Mouse (Mus musculus) splenic B cell, adult 2 months (primary cell): Measurements from ENCODE around the gene Zfp867.

ENCODE experiments used
- DNase-seq: peaks from one replicate; pipeline ENCODE4 v3.0.0-alpha.2; 2011; ENCODE audit warnings: low read depth, low spot score
- H3K27me3 ChIP-seq: 2 replicates; pipeline ENCODE4 v1.6.1; 2012; ENCODE audit warnings: mild to moderate bottlenecking, low read length, moderate library complexity, mixed read lengths; ENCODE audit not compliant: control insufficient read depth, poor library complexity, insufficient read depth, severe bottlenecking
- H3K36me3 ChIP-seq: 2 replicates; pipeline ENCODE4 v1.6.1; 2012; ENCODE audit warnings: mild to moderate bottlenecking, low read length, moderate library complexity, mixed read lengths; ENCODE audit not compliant: control insufficient read depth, poor library complexity, insufficient read depth, severe bottlenecking

The Zfp867 gene

DNA sequence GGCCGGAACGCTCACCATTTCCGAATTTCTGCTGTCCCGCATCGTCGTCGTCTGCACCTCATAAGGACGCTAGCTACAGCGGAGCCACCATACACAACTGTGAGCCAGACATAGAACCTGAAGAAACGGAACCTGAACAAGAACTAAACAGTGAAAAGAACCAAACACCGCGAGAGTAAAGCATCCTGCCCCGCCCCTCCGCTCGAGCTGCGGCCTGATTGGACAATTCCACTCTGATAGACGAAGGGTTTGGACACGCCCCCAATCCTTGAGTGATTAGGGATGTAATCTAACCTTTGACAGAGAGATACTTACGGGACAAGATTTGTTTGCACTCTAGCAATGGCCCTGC is at the start of gene Zfp867:
Zfp867 (minus strand) TSS at position 149 of the 352 bp plus-strand sequence.
- H3K36me3 ChIP-seq: 0 out of 2 replicates have a peak, but pooled peaks cover 2% of the 10 kb centered on the region
- DNase-seq: peak; percentile 90
- H3K27me3 ChIP-seq: no peaks in the 10 kb centered on the region

DNA sequence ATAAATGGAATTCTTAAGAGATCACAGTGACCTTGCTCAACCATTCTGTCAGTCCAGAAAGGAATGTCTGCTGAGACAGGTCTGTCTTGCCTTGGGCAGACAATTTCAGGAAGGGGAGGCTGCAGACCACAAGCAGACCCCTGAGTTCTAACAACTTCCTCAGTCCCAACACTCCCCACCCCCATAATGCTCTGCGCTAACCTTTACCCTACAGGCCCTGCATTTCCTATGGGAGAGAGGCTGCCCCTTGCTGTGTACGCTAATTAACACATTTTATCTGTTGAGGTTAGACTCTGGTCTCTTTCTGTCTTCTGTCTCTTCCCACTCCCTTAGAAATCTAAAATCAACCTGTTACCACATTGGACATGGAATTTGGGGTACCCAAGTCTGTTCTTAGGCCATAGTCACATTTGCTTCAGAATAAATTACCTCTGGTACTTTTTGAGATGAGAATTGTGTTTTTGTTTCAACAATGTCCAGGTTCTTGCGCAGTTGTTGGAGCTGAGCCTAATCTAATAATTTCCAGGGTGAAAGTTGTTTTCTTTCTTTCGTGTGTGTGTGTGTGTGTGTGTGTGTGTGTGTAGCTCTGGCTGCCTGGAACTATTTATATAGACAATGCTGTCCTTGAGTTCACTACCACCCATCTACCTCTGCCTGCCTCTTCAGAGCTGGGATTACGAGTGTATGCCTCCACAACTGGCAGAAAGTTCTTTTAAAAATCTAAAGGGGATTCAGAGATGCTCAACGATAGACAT is 47.6 kb upstream of the Zfp867 start:
- no peaks in the 10 kb centered on the region for H3K36me3 ChIP-seq
- H3K27me3 ChIP-seq: no peaks in the 10 kb centered on the region
- no peak for DNase-seq

DNA sequence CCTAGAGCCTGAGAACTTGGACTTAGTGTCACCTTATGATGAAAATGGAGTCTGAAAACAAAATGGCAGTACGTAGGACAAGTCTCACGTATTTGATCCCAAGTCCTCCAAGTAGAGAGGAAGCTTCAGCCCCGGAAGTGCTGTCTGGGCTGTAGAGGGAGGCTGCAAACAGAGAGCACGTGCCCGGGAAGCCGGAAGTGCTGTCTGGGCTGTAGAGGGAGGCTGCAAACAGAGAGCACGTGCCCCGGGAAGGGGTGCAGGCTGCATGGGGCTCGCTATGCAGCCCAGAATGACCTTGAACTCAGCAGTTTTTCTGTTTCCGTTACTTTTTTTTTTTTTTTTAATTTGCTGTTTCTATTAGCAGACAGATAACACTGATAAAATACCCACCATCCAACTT is 46.0 kb upstream of the Zfp867 start:
- H3K36me3 ChIP-seq: no peaks in the 10 kb centered on the region
- DNase-seq: no peak
- H3K27me3 ChIP-seq: no peaks in the 10 kb centered on the region

DNA sequence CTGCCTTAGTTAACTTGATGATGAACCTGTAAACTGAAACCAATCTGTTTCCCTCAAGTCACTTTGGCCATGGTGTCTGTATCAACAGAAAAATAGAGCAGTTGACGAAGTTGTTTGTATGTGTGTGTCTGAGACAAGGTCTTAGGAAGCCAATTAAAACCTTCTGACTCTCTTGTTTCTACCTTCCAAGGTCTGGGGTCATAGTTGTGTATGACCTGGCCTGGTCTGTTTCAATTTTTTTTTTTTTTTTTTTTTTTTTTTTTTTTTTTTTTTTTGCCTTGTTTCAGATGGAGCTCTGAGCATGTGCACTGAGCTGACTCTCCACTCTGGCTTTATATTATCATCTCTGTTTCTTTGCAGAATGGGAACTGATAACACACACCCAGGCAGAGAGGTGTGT is 45.2 kb upstream of the Zfp867 start:
- no peak for DNase-seq

DNA sequence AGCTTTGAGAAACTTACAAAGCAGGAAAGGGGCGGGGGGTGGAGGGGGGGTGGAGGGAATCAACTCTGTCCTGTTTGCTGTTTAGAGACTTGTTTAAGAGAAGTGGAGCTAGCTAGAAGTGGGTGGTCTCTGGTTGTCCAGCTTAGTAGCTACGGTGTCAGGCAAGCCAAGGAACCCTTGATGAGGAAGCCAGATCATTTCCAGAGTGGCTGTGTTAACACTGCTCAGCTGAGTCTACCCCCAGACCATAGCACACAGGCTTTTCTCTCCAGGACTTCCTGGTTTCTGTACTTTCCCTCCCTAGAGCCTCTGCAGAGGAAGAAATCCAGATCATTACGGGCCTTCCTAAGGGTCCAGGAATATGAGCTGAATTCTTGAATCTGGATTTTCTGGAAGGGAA is 42.5 kb upstream of the Zfp867 start:
- no peaks in the 10 kb centered on the region for H3K36me3 ChIP-seq
- DNase-seq: no peak
- H3K27me3 ChIP-seq: no peaks in the 10 kb centered on the region

More for the DNA sequence above, 45.2 kb upstream of the Zfp867 start:
- Histone ChIP-seq H3K27me3 (no peaks in the 10 kb centered on the region), H3K36me3 (no peaks in the 10 kb centered on the region)

DNA sequence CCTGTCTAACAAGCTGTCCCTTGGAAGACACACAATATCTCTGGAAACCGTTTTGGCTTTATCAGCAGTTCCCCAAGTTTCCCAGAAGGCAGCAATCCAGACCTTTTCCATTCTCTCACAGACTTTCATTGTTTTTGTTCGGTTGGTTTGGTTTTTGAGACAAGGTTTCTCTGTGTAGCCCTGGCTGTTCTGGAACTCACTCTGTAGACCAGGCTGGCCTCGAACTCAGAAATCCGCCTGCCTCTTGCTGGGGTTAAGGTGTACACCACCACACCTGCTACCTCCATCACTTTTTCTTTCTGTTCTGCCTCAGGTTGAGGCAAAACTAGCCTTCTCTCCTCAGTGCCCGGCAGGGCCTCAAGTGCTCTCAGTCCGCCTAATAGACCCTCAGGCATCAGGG is 42.1 kb upstream of the Zfp867 start:
- DNase-seq: no peak
- H3K36me3 ChIP-seq: no peaks in the 10 kb centered on the region
- no peaks in the 10 kb centered on the region for H3K27me3 ChIP-seq

DNA sequence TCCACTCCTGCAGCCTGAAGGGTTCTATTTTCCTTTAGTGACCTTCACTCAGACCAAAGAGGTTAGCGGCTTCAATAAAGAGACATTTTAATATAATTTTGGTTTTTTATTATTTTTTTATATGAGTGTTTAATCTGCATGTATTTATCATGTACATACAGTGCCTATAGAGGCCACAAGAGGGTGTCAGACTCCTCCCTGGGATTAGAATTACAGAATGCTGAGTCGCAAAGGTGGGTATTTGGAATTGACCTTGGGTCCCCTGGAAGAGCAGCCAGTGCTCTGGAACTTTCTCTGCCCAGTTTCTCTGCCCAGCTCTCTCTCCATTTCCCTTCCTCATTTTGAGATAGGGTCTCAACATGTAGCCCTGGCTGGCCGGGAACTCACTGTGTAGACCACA is 41.3 kb upstream of the Zfp867 start:
- Histone ChIP-seq H3K36me3 (no peaks in the 10 kb centered on the region), H3K27me3 (no peaks in the 10 kb centered on the region)
- no peak for DNase-seq

DNA sequence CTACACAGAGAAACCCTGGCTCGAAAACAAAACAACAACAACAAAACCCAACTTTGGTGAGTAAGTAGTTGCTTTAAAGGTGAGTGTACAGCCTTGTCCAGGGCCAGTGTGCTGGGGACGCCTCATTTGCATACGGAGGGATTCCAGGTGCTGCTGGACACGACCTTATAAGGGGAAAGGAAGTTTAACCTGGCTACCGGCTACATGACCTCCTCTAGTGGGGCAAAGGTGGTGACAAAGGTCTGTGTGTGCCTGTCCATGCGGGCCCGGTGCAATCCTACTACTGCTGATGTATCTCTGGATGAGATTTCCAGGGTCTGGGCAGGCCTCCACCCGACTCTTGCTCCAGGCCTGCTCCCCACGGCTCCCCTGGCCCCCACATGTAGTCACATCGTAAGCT is 40.5 kb upstream of the Zfp867 start:
- H3K36me3 ChIP-seq: no peaks in the 10 kb centered on the region
- H3K27me3 ChIP-seq: no peaks in the 10 kb centered on the region
- DNase-seq: no peak

DNA sequence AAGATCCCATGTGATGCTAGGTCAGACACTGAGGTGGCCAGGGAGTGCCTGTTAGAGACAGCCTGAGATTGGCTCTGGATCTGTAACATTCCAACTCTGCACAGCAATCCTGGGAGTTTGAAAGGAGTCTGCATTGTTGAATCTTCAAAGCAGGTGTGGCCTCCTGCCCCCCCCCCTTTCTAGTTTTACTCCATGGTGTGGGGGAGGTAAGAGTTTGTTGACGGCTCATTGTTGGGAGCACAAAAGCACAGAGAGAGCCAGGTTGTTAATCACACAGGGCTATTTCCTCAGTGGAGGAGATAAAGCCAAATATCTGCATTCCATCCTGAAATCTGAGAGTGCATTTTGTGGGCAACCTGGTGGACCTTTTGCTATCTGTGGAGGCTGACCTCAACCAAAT is 39.3 kb upstream of the Zfp867 start:
- Histone ChIP-seq H3K36me3 (no peaks in the 10 kb centered on the region), H3K27me3 (no peaks in the 10 kb centered on the region)

DNA sequence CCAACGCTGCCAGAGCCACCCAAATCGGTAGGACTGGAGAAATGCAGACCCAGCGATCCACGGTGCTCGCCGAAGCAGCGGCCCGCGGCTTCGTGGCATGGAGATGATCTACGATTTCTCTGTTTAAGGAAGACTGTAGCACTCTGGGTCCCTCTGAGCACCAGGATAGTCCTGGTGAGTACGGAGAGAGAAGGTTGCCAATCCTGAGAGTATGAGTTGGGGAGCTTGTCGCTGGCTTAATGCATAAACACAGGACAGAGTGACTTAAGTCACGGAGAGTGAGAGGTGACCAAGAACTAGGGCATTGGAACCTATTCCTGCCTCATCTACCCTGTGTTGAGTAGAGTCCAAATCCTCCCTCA is 34.4 kb upstream of the Zfp867 start:
- no peak for DNase-seq
- Histone ChIP-seq H3K36me3 (peaks cover 6% of the 10 kb centered on the region; the same call in 1 of the 2 replicates), H3K27me3 (no peaks in the 10 kb centered on the region)

More for the DNA sequence above, 39.3 kb upstream of the Zfp867 start:
- no peak for DNase-seq

DNA sequence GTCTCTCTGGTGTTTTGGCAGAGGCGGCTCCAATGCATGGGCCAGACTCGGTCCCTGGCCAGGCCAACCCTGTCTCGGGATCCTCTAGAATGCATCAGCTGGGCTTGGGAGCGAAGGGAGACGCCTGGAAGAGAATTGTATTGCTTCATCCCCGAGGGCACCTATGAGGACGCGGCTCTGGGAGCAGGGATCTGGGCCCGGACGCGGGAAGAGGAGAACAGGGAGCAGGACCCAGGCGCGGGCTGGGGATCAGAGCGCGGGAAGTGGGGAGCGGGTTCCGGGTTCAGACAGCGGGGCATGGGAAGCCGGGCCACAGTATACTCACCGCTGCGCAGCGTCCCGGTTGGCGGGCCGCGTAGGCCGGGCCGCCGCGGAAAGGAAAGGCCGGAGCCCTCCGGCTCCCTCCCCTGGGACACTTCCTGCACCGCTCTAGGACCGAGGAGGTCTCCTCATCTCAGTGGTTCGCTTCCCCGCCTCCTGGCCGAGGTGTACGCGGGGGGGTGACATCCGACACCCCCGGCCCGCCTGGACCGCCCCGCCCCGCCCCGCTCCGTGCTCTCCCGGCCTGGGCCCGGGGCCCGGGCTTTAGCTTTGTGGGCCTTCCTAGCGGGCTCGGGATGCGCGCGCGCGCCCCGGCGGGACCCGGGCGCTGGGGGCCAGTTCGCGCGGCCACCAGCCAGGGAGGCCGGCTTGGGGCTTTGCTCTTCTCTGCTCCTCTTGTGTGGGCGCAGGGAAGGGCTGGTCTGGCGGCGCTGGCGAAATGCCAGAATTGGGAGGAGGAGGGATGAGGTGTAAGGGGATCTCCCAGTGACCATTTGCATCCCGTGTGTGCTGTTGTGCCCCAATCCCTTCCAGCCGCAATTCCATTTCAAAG is 33.8 kb upstream of the Zfp867 start:
- DNase-seq: peak; percentile 81

DNA sequence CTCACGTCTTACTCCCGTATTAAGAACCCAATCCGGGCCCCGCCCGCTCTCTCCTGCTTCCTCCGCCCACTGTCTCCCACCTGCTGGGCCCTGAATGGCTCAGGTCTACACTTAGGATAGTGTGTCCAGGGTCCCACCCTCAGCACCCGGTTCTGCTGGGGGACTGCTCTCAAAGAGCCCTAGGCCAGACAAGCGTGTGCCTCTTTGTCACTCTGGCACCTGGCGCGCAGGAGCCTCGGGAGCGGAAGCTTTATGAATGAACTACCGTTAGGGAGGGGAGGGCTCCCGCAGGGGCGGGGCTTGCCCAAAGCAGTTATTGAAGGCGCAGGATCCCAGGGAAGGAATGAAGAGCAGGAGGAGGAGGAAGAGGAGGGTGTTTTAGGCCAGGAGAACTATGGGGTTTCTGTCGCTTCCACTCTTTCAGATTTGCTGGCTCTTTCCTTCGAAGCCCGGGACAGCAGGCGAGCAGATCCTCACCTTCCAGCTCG is 33.1 kb upstream of the Zfp867 start:
- Histone ChIP-seq H3K36me3 (peaks cover 10% of the 10 kb centered on the region; the same call in 1 of the 2 replicates), H3K27me3 (no peaks in the 10 kb centered on the region)
- DNase-seq: peak; percentile 60

More for the DNA sequence above, 33.8 kb upstream of the Zfp867 start:
- no peaks in the 10 kb centered on the region for H3K27me3 ChIP-seq
- peaks cover 6% of the 10 kb centered on the region; the same call in 1 of the 2 replicates for H3K36me3 ChIP-seq

DNA sequence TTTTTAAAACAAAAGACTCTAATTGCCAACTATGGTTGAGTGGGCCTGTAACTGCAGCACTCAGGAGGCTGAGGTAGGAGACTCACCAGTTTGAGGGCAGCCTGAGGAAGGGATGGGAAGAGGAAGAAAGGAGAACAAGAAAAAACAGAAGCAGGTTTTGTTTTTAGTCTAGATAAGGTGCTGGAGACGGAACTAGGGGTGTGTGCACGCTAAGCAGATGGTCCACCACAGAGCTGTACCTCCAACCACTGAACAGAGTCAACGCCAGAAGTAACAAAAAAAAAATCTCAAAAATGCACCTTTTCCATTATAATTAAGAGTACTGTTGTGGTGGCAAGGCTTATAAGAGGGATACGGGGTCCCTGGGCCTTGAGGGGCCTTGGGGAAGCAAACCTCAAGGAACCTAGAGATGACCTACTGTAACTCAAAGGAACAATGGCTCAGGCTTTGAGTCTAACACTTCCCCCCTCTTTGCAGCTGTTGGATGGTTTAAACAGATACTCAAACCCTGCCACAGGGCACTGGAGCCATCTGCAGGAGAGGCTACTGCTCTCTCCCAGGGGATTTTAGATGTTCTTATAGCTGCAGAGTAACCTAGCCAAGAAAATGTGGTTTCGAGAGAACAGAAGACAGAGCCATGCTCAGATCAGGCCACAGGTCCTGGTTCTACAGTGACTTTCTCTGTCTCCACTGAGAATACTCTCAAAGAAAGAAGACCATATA is 29.9 kb upstream of the Zfp867 start:
- no peak for DNase-seq
- H3K27me3 ChIP-seq: no peaks in the 10 kb centered on the region

DNA sequence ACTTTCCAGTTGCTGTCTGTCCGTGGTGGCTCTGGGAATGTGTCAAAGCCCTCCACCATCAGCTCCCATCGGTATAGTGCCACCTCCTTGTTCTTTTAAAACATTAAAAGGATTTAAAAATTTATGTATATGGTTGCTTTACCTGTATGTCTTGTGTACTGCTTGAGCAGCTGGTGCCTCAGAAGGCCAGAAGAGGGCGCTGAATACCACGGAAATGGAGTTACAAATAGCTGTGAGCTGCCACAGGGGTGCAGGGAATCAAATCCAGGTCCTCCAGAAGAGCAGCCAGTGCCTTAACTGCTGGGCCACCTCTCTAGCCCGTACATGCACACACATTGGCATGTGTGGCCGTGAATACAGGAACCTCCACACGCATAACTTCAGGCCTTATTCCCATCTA is 25.5 kb upstream of the Zfp867 start:
- DNase-seq: no peak
- Histone ChIP-seq H3K36me3 (peaks cover 13% of the 10 kb centered on the region), H3K27me3 (no peaks in the 10 kb centered on the region)

More for the DNA sequence above, 29.9 kb upstream of the Zfp867 start:
- H3K36me3 ChIP-seq: peaks cover 16% of the 10 kb centered on the region; the same call in 1 of the 2 replicates
